Mouse (Mus musculus): ENCODE measurements around the gene Ube2cbp. TPM values are rescaled to one million over a fixed set of nuclear protein-coding genes. Genes with fewer than 3 reads are reported as not detected.

Ube2cbp gene
- polyA plus RNA-seq, 1 experiment from 2014 or later = 8.9 TPM

DNA sequence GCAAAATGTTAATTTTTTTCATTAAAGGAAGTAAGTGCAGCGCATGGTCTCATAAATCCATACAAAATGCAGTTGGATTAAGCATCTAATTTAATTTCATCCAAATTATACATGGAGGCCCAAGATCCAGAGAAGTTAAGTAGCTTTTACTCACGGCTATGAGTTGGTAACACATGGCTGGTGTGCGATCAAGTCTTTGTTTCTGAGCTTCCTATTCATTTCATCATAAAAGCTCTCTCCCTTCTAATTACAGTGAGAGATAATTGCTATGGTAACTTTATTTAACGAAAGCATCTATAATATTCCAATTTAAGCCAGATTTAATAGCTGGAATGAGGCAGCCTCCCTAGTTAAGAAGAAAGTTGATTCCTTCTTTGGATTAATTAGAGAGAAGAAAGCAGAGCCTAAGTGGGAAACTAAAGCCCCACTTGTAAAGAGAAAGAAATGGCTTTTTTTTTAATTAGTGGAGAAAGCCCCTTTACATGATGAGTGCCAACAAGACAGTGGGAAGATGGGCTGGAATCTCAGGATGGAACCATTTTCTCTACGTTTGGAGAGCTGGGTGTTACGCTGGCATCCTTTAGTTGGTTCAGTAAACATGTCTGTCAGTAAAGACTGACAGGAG is 145.1 kb downstream of the Ube2cbp start:
- Histone ChIP-seq H3K4me2 (ENCODE audit: low read depth, low read length) (no peak overlapping the region), H3K9me3 (ENCODE audit: control insufficient read depth, low read length) (no peaks in the 10 kb centered on the region), H3K36me3 (ENCODE audit: control insufficient read depth, insufficient read depth, low read length) (no peaks in the 10 kb centered on the region), H3K9ac (replicated peaks; ENCODE audit: low read depth, low read length) (no peak overlapping the region), H3K27me3 (ENCODE audit: control insufficient read depth, insufficient read depth, low read length) (no peaks in the 10 kb centered on the region), H3K27ac (ENCODE audit: low read depth, low read length) (no peak overlapping the region), H3K4me1 (ENCODE audit: control insufficient read depth, insufficient read depth, low read length) (no peaks in the 10 kb centered on the region), H3K4me3 (ENCODE audit: low read depth, low read length) (no peak overlapping the region)
- no peak for ATAC-seq (ENCODE audit: low read depth)
- 79% methylated on average over 6 of the region's 6 CpGs for WGBS

DNA sequence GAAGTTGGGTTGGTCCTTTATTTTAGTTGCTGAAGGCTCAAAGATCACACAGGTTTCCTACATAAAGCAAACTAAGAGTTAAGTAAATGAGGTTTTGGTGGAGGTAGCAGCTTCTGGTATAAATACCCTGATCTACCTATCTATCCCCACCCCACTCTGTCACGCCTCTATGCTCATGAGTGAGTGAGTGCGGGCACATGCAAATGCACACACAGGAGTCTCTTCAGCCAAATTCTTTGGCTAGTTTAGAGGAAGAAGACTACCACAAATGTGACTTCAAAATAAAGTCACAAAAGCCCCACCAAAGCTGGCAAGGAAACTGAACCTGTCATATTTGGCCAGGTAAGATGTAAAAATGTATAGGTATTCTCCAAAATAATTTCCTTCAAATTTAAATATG is 149.1 kb downstream of the Ube2cbp start:
- no peak for ATAC-seq (ENCODE audit: low read depth)
- WGBS = 99% methylated on average over 2 of the region's 2 CpGs
- Histone ChIP-seq H3K4me1 (ENCODE audit: control insufficient read depth, insufficient read depth, low read length) (no peaks in the 10 kb centered on the region), H3K27ac (ENCODE audit: low read depth, low read length) (no peak overlapping the region), H3K4me2 (ENCODE audit: low read depth, low read length) (no peak overlapping the region), H3K4me3 (ENCODE audit: low read depth, low read length) (no peak overlapping the region), H3K9ac (replicated peaks; ENCODE audit: low read depth, low read length) (no peak overlapping the region), H3K36me3 (ENCODE audit: control insufficient read depth, insufficient read depth, low read length) (no peaks in the 10 kb centered on the region), H3K9me3 (ENCODE audit: control insufficient read depth, low read length) (no peaks in the 10 kb centered on the region), H3K27me3 (ENCODE audit: control insufficient read depth, insufficient read depth, low read length) (no peaks in the 10 kb centered on the region)

GRCm38 (mm10) chr9:86308616-86309015 is 156.1 kb downstream of the Ube2cbp start:
- ATAC-seq (ENCODE audit: low read depth) = no peak
- Histone ChIP-seq H3K4me3 (ENCODE audit: low read depth, low read length) (no peak overlapping the region), H3K4me1 (ENCODE audit: control insufficient read depth, insufficient read depth, low read length) (no peaks in the 10 kb centered on the region), H3K4me2 (ENCODE audit: low read depth, low read length) (no peak overlapping the region), H3K9ac (replicated peaks; ENCODE audit: low read depth, low read length) (no peak overlapping the region), H3K27me3 (ENCODE audit: control insufficient read depth, insufficient read depth, low read length) (no peaks in the 10 kb centered on the region), H3K36me3 (ENCODE audit: control insufficient read depth, insufficient read depth, low read length) (no peaks in the 10 kb centered on the region), H3K9me3 (ENCODE audit: control insufficient read depth, low read length) (no peaks in the 10 kb centered on the region), H3K27ac (ENCODE audit: low read depth, low read length) (no peak overlapping the region)
- WGBS = 13% methylated on average over 4 of the region's 4 CpGs

- WGBS = 93% methylated on average over 2 of the region's 2 CpGs
- H3K27me3 ChIP-seq (ENCODE audit: control insufficient read depth, insufficient read depth, low read length) = no peaks in the 10 kb centered on the region
- H3K36me3 ChIP-seq (ENCODE audit: control insufficient read depth, insufficient read depth, low read length) = no peaks in the 10 kb centered on the region
- no peaks in the 10 kb centered on the region for H3K9me3 ChIP-seq (ENCODE audit: control insufficient read depth, low read length)
- no peak for ATAC-seq (ENCODE audit: low read depth)
- H3K4me3 ChIP-seq (ENCODE audit: low read depth, low read length) = no peak overlapping the region
- no peak overlapping the region for H3K27ac ChIP-seq (ENCODE audit: low read depth, low read length)
- H3K4me1 ChIP-seq (ENCODE audit: control insufficient read depth, insufficient read depth, low read length) = no peaks in the 10 kb centered on the region
- H3K9ac ChIP-seq (replicated peaks; ENCODE audit: low read depth, low read length) = no peak overlapping the region
- no peak overlapping the region for H3K4me2 ChIP-seq (ENCODE audit: low read depth, low read length)
These were observed 158.2 kb downstream of the Ube2cbp start for GRCm38 (mm10) chr9:86306556-86306955.

GRCm38 (mm10) chr9:86301407-86301806 is 163.3 kb downstream of the Ube2cbp start:
- Histone ChIP-seq H3K9me3 (ENCODE audit: control insufficient read depth, low read length) (no peaks in the 10 kb centered on the region), H3K4me1 (ENCODE audit: control insufficient read depth, insufficient read depth, low read length) (no peaks in the 10 kb centered on the region), H3K27ac (ENCODE audit: low read depth, low read length) (no peak overlapping the region), H3K27me3 (ENCODE audit: control insufficient read depth, insufficient read depth, low read length) (no peaks in the 10 kb centered on the region), H3K9ac (replicated peaks; ENCODE audit: low read depth, low read length) (no peak overlapping the region), H3K36me3 (ENCODE audit: control insufficient read depth, insufficient read depth, low read length) (no peaks in the 10 kb centered on the region), H3K4me3 (ENCODE audit: low read depth, low read length) (no peak overlapping the region), H3K4me2 (ENCODE audit: low read depth, low read length) (no peak overlapping the region)
- 82% methylated on average over 6 of the region's 6 CpGs for WGBS
- ATAC-seq (ENCODE audit: low read depth) = no peak

DNA sequence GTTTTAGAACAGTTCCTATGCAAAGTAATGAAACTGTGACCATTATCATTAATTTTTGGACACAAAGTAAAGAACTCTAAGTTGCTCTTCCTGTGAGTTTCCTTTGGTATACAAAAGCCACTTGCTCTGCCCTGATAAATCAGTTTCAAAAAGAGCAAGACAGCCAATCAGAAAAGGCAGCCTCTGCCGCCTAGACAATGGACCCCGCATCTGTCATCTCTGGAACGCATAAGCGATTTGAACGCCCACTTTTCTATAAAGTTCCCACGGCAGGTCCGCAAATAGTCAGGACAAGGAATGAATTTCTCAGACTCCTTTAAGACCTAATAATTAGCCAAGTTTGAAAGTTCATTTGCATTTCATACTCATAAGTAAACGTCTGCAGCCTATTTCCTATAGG is 166.2 kb downstream of the Ube2cbp start:
- Histone ChIP-seq H3K27ac (ENCODE audit: low read depth, low read length) (no peak overlapping the region), H3K36me3 (ENCODE audit: control insufficient read depth, insufficient read depth, low read length) (no peaks in the 10 kb centered on the region), H3K9ac (replicated peaks; ENCODE audit: low read depth, low read length) (no peak overlapping the region), H3K4me3 (ENCODE audit: low read depth, low read length) (no peak overlapping the region), H3K9me3 (ENCODE audit: control insufficient read depth, low read length) (no peaks in the 10 kb centered on the region), H3K4me1 (ENCODE audit: control insufficient read depth, insufficient read depth, low read length) (no peaks in the 10 kb centered on the region), H3K27me3 (ENCODE audit: control insufficient read depth, insufficient read depth, low read length) (no peaks in the 10 kb centered on the region), H3K4me2 (ENCODE audit: low read depth, low read length) (no peak overlapping the region)
- 51% methylated on average over 8 of the region's 8 CpGs for WGBS
- ATAC-seq (ENCODE audit: low read depth) = no peak

DNA sequence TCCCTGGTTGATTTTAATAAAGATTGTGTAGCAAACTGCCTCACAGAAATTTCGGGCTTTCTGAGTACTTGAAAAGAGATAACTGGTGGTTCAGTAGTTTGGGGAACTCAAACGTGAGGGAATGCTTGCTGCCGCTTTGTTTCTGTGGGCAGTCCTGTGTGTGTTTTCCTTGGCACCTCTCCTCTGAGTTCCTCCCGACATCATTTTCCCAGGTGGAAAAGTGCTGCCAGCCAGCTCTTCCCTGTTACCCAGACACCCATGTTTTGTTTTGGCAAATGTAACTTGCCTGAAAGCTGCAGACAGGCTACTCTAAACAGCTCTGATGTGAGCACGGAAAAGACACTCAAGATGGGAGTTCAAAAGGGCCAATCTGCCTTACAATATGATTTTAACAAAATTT is 166.6 kb downstream of the Ube2cbp start:
- H3K9me3 ChIP-seq (ENCODE audit: control insufficient read depth, low read length) = no peaks in the 10 kb centered on the region
- no peaks in the 10 kb centered on the region for H3K4me1 ChIP-seq (ENCODE audit: control insufficient read depth, insufficient read depth, low read length)
- 52% methylated on average over 5 of the region's 5 CpGs for WGBS
- H3K4me2 ChIP-seq (ENCODE audit: low read depth, low read length) = no peak overlapping the region
- H3K27me3 ChIP-seq (ENCODE audit: control insufficient read depth, insufficient read depth, low read length) = no peaks in the 10 kb centered on the region
- H3K4me3 ChIP-seq (ENCODE audit: low read depth, low read length) = no peak overlapping the region
- no peak for ATAC-seq (ENCODE audit: low read depth)
- H3K36me3 ChIP-seq (ENCODE audit: control insufficient read depth, insufficient read depth, low read length) = no peaks in the 10 kb centered on the region
- H3K27ac ChIP-seq (ENCODE audit: low read depth, low read length) = no peak overlapping the region
- H3K9ac ChIP-seq (replicated peaks; ENCODE audit: low read depth, low read length) = no peak overlapping the region

DNA sequence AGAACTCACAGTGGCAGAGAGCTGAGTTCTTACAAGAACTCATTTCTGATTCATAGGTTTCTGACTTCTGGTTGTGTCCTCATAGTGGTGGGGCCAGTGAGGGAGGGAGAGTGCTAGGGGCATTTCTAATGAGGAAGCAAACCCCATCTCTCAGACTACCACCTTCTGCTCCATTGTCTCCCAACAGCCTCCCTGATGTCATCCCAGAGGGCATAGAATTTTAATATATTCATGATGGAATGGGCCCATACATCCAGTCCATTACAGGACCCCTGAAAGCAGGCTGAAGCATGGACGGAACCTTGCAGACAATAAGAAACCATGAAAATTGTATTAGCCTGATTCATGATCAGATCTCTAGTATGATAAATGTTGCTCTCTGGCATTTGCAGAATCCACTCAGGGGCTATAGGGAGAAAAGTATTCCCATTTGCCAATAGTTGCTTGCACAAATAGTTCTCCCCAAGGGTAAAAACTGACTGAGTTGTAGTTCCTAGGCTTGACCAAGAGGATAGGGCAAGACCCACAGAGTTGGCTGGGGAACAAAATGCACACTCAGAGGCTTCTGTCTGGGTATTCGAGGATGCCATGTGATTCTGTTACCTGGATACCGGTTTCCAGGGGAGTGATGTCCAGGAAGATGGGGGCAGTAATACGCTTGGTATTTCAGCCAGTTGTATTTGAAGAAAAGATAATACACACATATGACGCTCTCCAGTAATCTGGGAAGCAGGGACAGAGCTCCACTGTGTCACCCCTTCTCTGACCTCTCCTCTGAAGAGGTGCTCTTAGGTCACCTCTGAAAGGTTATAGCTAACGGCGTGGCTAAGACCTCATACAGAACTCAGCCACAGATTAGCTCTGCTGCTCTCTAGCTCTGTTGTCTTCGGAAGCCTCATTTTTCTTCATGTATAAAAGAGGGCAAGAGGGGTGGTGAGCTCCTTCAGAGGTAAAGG is 167.8 kb downstream of the Ube2cbp start:
- no peak overlapping the region for H3K4me3 ChIP-seq (ENCODE audit: low read depth, low read length)
- ATAC-seq (ENCODE audit: low read depth) = no peak
- 77% methylated on average over 8 of the region's 8 CpGs for WGBS

GRCm38 (mm10) chr9:86287570-86287954 is 177.2 kb downstream of the Ube2cbp start:
- Histone ChIP-seq H3K4me1 (ENCODE audit: control insufficient read depth, insufficient read depth, low read length) (peaks cover 5% of the 10 kb centered on the region; the same call in 1 of the 2 replicates), H3K9ac (replicated peaks; ENCODE audit: low read depth, low read length) (no peak overlapping the region), H3K9me3 (ENCODE audit: control insufficient read depth, low read length) (no peaks in the 10 kb centered on the region), H3K4me2 (ENCODE audit: low read depth, low read length) (no peak overlapping the region), H3K27ac (ENCODE audit: low read depth, low read length) (no peak overlapping the region), H3K27me3 (ENCODE audit: control insufficient read depth, insufficient read depth, low read length) (no peaks in the 10 kb centered on the region), H3K4me3 (ENCODE audit: low read depth, low read length) (no peak overlapping the region), H3K36me3 (ENCODE audit: control insufficient read depth, insufficient read depth, low read length) (no peaks in the 10 kb centered on the region)
- 60% methylated on average over 3 of the region's 3 CpGs for WGBS
- ATAC-seq (ENCODE audit: low read depth) = no peak

More for the DNA sequence above, 167.8 kb downstream of the Ube2cbp start:
- Histone ChIP-seq H3K27ac (ENCODE audit: low read depth, low read length) (no peak overlapping the region), H3K4me1 (ENCODE audit: control insufficient read depth, insufficient read depth, low read length) (no peaks in the 10 kb centered on the region), H3K36me3 (ENCODE audit: control insufficient read depth, insufficient read depth, low read length) (no peaks in the 10 kb centered on the region), H3K4me2 (ENCODE audit: low read depth, low read length) (no peak overlapping the region), H3K27me3 (ENCODE audit: control insufficient read depth, insufficient read depth, low read length) (no peaks in the 10 kb centered on the region), H3K9ac (replicated peaks; ENCODE audit: low read depth, low read length) (no peak overlapping the region), H3K9me3 (ENCODE audit: control insufficient read depth, low read length) (no peaks in the 10 kb centered on the region)
